Mouse (Mus musculus) T-helper 2 cell (primary cell): ENCODE measurements at regions not wholly inside any gene's neighbourhood (a gene's known extent, or its start where the extent isn't known, plus 50 kb on each side); places are given as distances from the start of the nearest gene placed in this dataset.

Experiments used
- in situ Hi-C: fragments of 300-600 bp; cut with MboI, MseI; formaldehyde crosslinking; loops from one replicate; pipeline ENCODE4 v1.15.1; 2025; ENCODE audit warnings: high pct_unique_total_duplicates

- in situ Hi-C loops = no loop called here
These were observed 271.6 kb downstream of the Rnf144a start for GRCm38 (mm10) chr12:26143411-26143810.

DNA sequence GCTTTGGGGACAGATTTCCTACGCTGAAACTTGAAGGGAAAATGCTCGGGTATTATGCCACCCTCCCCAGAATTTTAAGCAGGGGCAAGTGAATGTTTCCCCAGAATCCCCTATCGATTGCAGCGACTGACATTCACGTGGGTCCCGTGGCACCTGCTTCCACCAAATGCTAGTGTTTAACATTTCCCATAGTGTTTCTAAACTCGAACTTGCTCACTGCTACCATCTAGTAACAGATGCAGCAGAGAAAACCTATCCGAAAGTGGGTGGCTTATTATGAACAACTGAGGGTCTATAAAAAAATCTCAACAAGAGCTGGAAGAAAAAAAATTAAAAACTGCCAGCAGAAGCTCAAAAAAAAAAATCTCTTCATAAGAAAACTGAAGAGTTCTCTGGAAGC, 284.2 kb downstream of the Rnf144a start:
- in situ Hi-C loops = no loop called here

DNA sequence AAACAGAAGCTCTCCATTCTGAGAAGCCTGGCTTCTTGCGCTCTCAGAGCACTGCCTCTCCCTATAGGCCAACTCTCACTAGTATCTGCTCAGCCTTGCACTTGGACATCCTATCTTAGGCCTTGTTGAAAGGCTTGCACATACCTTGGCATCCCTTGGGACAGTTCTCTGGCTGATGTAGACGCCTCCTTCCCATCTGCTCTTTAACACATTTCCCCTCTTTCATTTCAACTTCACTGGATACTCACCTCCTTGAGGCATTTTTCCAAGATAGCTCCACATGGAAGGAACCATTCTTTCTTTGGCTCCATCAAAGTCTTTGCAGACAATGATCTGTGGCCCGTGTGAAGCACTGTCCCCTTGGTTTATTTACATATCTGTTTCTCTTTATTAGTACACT, 285.0 kb downstream of the Rnf144a start:
- in situ Hi-C loops = no loop called here

GRCm38 (mm10) chr12:26129511-26129910, 285.5 kb downstream of the Rnf144a start:
- in situ Hi-C loops = no loop called here

DNA sequence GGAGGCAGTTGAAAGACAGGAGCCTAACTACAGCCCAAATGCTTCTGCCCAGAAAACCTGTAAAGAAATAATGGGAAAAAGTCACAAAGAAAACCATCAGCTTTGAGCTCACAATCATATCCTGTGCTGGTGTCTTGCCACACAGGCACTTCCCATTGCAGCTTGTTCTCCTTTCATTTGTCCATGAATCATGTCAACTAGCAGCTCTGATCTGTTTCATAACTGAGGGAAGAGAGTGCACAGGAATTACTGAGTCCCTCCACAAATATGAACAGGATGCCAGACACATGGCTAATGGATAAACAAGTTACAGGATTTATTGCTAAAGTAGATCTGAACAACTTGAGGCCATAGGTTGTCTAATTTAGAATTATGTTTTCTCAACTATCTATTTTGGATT, 286.2 kb downstream of the Rnf144a start:
- in situ Hi-C loops = no loop called here

GRCm38 (mm10) chr12:26126260-26126659, 288.8 kb downstream of the Rnf144a start:
- in situ Hi-C loops = no loop called here

GRCm38 (mm10) chr12:26124211-26124610, 290.8 kb downstream of the Rnf144a start:
- in situ Hi-C loops = no loop called here

- in situ Hi-C loops = no loop called here
These were observed 299.6 kb downstream of the Rnf144a start for GRCm38 (mm10) chr12:26115339-26115912.

DNA sequence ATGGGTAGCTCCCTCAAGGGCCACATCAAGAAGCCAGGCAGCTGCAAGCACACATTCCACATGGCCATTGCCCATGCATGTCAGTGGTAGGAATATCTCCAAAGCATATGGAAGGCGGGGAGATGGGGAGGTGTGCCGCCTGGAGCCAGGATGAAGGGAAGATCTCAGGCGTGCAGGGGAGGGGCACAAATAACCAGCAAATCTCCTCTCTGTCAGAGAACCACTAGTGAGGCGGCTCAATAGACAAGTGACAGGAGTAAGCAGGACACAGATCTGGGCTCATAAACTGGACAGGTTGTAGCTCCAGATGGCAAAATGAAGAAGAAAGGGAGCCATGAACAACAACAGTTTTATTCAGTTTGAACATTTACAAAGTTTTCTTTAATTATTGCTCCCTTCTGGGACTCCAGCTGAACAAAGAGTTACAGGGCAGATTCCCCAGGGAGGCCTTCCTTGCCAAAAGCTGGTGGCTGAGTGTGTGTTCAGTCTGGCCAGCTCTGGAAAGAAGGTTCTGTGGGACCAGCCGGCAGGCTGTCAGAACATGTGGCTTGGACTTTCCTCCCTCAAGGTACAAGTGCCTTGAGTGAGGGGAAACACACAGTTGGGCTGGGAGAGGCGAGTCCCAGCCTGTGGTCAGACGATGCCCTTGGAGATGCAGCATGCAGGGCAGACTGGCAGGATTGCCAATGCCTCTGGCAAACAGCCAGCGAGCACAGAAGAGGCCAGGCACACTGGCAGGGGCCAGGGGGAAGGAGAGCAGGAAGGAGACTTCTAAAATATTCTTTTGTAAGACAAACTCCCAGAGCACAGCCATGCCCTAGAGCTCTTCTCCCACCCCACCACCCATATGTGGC, 302.7 kb downstream of the Rnf144a start:
- in situ Hi-C loops = no loop called here

DNA sequence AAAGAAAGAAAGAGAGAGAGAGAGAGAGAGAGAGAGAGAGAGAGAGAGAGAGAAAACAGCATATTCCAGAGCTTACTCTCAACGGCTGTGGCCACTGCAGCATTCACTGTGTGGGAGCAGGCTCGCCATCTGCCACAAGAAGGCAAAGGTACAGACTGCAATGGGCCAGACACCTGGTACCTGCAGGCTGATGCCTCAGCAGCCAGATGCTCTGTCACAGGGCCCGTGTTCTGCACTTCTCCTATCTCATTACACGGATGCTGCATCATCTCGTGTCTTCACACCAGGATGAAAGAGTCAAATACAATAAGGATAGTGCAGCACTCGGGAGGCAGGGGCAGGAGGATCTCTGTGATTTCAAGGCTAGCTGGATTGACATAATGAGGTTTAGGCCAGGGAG, 305.2 kb downstream of the Rnf144a start:
- in situ Hi-C loops = no loop called here

DNA sequence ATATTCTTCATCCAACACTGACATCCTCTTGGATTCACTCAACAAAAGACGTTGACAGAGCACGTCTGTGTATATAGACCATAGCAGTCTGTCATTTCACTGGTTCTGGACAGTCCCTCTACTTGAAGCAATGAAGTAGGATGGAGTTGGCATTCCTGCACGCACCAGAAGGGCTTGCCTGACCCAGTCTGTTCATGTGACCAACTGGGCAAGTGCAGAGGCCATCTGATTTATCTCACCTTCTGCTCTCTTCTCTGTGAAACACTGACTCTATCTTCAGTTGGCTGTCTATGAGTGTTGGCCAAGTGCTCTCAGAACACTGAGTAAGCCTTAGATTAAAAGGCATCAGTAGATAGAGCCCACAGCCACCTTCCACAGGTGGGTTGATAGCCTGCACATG, 310.7 kb downstream of the Rnf144a start:
- in situ Hi-C loops = no loop called here

DNA sequence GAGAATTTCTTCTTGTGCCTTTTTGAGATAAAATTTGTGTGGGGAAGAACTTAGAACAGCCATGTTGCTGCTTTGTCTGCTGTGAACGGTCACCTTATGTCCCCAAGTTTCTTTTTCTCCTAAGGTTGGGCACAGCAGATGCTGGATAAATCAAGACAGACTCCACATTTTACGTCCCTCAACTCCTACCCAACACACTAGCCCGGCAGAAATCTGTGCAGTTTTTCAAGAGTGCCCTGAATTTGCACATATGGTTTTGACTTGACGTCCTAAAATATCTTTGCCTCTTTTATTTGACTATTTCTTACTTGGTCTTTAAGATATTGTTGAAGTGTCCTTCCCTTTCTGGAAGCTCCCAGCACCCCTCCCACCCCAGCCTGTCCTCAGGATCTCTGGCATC, 312.7 kb downstream of the Rnf144a start:
- in situ Hi-C loops = no loop called here

DNA sequence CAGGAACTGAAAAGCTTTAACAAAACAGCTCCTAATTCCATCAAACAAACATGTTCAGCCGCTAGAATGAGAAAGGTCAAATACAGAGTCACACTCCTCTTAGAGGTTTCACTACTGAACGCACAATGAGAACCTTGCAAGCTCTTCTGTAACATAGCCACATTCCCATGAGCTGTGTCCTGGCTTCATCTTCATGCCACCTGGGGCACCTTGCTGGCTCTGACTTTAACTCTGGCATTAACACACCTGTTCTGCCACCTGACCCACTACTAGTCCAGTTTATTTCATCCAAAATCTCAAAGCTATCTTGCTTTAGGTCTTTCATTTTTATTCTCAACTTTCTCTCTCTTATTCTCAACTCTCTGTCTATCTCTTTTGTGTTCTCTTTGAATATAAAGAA, 314.9 kb downstream of the Rnf144a start:
- in situ Hi-C loops = no loop called here

DNA sequence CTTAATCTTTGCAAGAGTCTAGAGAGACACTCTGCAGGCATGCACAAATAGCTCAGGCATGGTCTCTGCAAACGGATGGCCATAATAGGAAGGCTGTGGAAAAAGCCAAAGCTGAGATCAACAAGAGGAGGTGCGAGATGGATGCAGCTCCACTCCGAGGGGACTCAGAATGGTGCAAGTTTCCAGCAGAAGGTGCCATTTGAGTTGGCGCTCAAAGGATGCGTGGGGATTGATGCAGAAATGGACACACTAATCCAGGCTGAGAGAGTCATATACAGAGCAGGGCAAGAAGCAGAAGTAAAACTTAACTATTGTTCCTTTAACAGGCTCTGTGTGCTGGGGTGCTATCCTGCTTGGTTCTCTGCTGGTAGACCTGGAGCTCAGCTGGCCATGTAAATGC, 315.9 kb downstream of the Rnf144a start:
- in situ Hi-C loops = no loop called here

DNA sequence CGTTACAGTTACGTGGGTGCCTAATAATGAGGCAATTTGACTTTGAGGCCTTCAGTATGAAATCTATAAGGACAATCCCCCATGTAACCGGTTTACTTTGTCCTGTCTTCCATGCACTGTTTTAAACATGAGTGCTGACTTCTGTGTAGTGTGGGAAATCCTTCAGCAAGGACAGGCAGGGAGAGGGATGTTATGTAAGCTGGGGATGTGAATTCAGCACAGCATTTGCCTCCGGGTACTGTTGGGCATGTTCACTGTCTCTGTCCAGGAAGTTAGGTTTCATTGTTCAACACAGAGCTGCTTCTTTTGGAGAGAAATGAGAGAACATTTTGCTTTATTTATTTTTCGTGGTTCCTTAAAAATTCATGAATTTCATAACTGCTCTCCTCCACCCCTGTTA, 322.7 kb downstream of the Rnf144a start:
- in situ Hi-C loops = no loop called here

- in situ Hi-C loops = no loop called here
These were observed 323.2 kb downstream of the Rnf144a start for GRCm38 (mm10) chr12:26091865-26092264.

GRCm38 (mm10) chr12:26088389-26088788, 326.7 kb downstream of the Rnf144a start:
- in situ Hi-C loops = no loop called here

DNA sequence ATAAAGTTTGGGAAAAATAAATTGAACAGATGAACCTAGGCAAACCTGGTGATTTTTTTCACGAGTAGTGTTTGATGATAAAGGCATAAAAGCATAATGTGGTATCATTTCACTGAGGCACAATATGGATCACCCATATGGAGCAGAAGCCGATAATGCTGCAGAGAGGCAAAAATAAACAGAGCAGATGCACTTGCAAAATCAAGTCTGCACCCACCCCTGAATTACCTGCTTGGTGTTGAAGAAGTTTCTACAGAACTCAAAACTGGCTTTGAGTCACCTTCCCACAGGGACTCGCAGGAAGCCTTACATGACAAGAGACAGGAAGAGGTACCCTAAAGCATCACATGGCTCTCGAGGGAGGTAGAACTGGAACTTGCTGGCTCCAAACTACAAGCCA, 328.1 kb downstream of the Rnf144a start:
- in situ Hi-C loops = no loop called here

DNA sequence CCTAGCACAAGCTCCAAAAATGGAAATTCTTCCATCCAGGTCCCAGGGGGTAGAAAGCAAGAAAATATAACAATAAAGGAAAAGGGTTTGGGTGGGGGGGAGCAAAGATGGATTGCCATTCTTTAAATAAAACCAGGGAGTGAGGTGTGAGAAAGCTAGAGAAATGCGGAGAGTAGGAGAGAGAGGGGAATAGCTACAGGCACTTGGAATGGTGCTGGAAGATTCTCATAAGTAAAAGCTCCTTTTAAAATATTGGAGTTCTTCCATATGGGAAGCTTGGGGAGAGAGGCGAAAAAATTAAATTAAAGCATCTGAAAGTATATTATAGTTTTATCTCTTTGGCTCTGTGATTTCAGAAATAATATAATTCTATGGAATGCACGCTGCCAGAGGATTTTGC, 328.6 kb downstream of the Rnf144a start:
- in situ Hi-C loops = no loop called here

GRCm38 (mm10) chr12:26079061-26079625, 335.9 kb downstream of the Rnf144a start:
- in situ Hi-C loops = loop anchor here (10.0 kb wide), 1 partner anchor 714 kb away; no protein-coding TSS in a partner anchor

GRCm38 (mm10) chr12:26075638-26076254, 339.3 kb downstream of the Rnf144a start:
- in situ Hi-C loops = loop anchor here (10.0 kb wide), 1 partner anchor 711 kb away; no protein-coding TSS in a partner anchor

GRCm38 (mm10) chr12:26072180-26072579, 342.9 kb downstream of the Rnf144a start:
- in situ Hi-C loops = loop anchor here (5.0 to 25.0 kb wide), 6 partner anchors 205 to 980 kb away; no protein-coding TSS in a partner anchor
